Mouse (Mus musculus) midbrain, embryonic 10.5 days (tissue): ENCODE measurements around the gene Ptpn18. TPM values are rescaled to one million over a fixed set of nuclear protein-coding genes. Genes with fewer than 3 reads are reported as not detected.

Experiments
- microRNA-seq: library from miRNA; unstranded; fragments of <30 nt; microRNA quantifications from one replicate; pipeline ENCODE4, GENCODE M21; 2017
- polyA plus RNA-seq: library from polyadenylated mRNA; unstranded; fragments of >200 nt; fragmentation: Nextera tagmentation; extraction: Ambion mirVana; gene quantifications from 2 replicates; pipeline ENCODE4 v1.2.1, GENCODE M21; 2016

The Ptpn18 gene
- polyA plus RNA-seq, 1 experiment from 2014 or later, result 6.1 TPM

Small RNA genes lying within 50 kb of the gene (microRNA-seq; reads per million reads assigned to microRNA genes)
- gene Mir5103, result 9.0 reads per million, percentile 20 among the genes with 10 or more reads in this experiment

Other genes starting within 250 kb of the Ptpn18 start
- 80.1 and 82.0 TPM in 2 replicates for gene Ccdc115, start 20.1 kb upstream of the Ptpn18 start, polyA plus RNA-seq
- 97.8 and 114 TPM in 2 replicates for gene Imp4, start 19.9 kb upstream of the Ptpn18 start, polyA plus RNA-seq
- not detected in 2 replicates for gene Prss39, start 38.6 kb downstream of the Ptpn18 start, polyA plus RNA-seq
- not detected in 2 replicates for gene Cfc1, start 75.9 kb downstream of the Ptpn18 start, polyA plus RNA-seq
- not detected in 2 replicates for gene Prss40, start 101.2 kb downstream of the Ptpn18 start, polyA plus RNA-seq
- 1.3 and 3.4 TPM in 2 replicates for gene Amer3, start 119.9 kb downstream of the Ptpn18 start, polyA plus RNA-seq